Mouse (Mus musculus): ENCODE measurements around the gene Pld1. TPM values are rescaled to one million over a fixed set of nuclear protein-coding genes. Genes with fewer than 3 reads are reported as not detected.

Pld1 gene
- polyA plus RNA-seq, 1 experiment, result not detected

- H3K9me3 ChIP-seq (ENCODE audit: control insufficient read depth, low read length), result no peaks in the 10 kb centered on the region; the same call in 1 of the 2 replicates
- peaks cover 3% of the 10 kb centered on the region for H3K4me1 ChIP-seq (ENCODE audit: control insufficient read depth)
- no peak for TF ChIP-seq TAL1 (IDR thresholded peaks at IDR 0.05; ENCODE audit: low read length)
- TF ChIP-seq GATA1 (IDR thresholded peaks at IDR 0.05; ENCODE audit: low read length), result no peak
- H3K27me3 ChIP-seq (ENCODE audit: control insufficient read depth), result no peaks in the 10 kb centered on the region
- H3K36me3 ChIP-seq (ENCODE audit: control insufficient read depth), result no peaks in the 10 kb centered on the region
- H3K4me3 ChIP-seq (replicated peaks), result no peak overlapping the region
These were observed 30.2 kb upstream of the Pld1 start for GRCm38 (mm10) chr3:27908316-27908715.

- Histone ChIP-seq H3K36me3 (ENCODE audit: control insufficient read depth) (no peaks in the 10 kb centered on the region), H3K27me3 (ENCODE audit: control insufficient read depth) (no peaks in the 10 kb centered on the region), H3K4me1 (ENCODE audit: control insufficient read depth) (peaks cover 3% of the 10 kb centered on the region), H3K9me3 (ENCODE audit: control insufficient read depth, low read length) (no peaks in the 10 kb centered on the region; the same call in 1 of the 2 replicates), H3K4me3 (replicated peaks) (no peak overlapping the region)
- TF ChIP-seq GATA1 (IDR thresholded peaks at IDR 0.05; ENCODE audit: low read length), result no peak
These were observed 29.5 kb upstream of the Pld1 start for GRCm38 (mm10) chr3:27909016-27909415.

- H3K36me3 ChIP-seq (ENCODE audit: control insufficient read depth), result no peaks in the 10 kb centered on the region
- H3K9me3 ChIP-seq (ENCODE audit: control insufficient read depth, low read length), result peaks cover 5% of the 10 kb centered on the region; the same call in 1 of the 2 replicates
- no peaks in the 10 kb centered on the region for H3K4me1 ChIP-seq (ENCODE audit: control insufficient read depth)
- no peak overlapping the region for H3K4me3 ChIP-seq (replicated peaks)
- H3K27me3 ChIP-seq (ENCODE audit: control insufficient read depth), result no peaks in the 10 kb centered on the region
- TF ChIP-seq TAL1 (IDR thresholded peaks at IDR 0.05; ENCODE audit: low read length) (no peak), GATA1 (IDR thresholded peaks at IDR 0.05; ENCODE audit: low read length) (no peak)
These were observed 19.6 kb upstream of the Pld1 start for GRCm38 (mm10) chr3:27918656-27919436.

- TF ChIP-seq GATA1 (IDR thresholded peaks at IDR 0.05; ENCODE audit: low read length) (no peak), TAL1 (IDR thresholded peaks at IDR 0.05; ENCODE audit: low read length) (no peak)
- Histone ChIP-seq H3K36me3 (ENCODE audit: control insufficient read depth) (no peaks in the 10 kb centered on the region), H3K9me3 (ENCODE audit: control insufficient read depth, low read length) (0 out of 2 replicates have a peak, but pooled peaks cover 2% of the 10 kb centered on the region), H3K4me3 (replicated peaks) (no peak overlapping the region), H3K4me1 (ENCODE audit: control insufficient read depth) (peaks cover 3% of the 10 kb centered on the region), H3K27me3 (ENCODE audit: control insufficient read depth) (no peaks in the 10 kb centered on the region)
These were observed 17.1 kb upstream of the Pld1 start for GRCm38 (mm10) chr3:27921268-27922020.

DNA sequence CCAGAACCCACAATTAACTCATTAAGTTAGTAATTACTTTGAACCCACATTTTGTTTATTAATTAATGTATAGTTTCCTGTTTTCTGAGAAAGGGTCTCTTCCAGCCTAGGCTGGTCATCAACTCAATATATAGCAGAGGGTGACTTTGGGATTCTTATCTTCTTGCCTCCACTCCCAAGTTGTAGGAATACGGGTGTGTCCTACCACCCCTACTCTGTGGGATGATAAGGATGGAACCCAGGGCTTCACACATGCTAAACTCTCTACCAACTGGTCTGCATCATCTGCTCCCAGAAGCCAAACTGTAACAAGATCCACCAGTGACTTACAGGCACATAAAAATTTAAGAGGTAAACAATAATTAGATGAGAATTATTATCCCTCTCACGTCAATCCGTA, 14.5 kb upstream of the Pld1 start:
- no peaks in the 10 kb centered on the region for H3K27me3 ChIP-seq (ENCODE audit: control insufficient read depth)
- H3K36me3 ChIP-seq (ENCODE audit: control insufficient read depth), result no peaks in the 10 kb centered on the region
- H3K4me1 ChIP-seq (ENCODE audit: control insufficient read depth), result peaks cover 3% of the 10 kb centered on the region
- no peak overlapping the region for H3K4me3 ChIP-seq (replicated peaks)
- H3K9me3 ChIP-seq (ENCODE audit: control insufficient read depth, low read length), result 0 out of 2 replicates have a peak, but pooled peaks cover 2% of the 10 kb centered on the region
- TF ChIP-seq GATA1 (IDR thresholded peaks at IDR 0.05; ENCODE audit: low read length) (no peak), TAL1 (IDR thresholded peaks at IDR 0.05; ENCODE audit: low read length) (no peak)

DNA sequence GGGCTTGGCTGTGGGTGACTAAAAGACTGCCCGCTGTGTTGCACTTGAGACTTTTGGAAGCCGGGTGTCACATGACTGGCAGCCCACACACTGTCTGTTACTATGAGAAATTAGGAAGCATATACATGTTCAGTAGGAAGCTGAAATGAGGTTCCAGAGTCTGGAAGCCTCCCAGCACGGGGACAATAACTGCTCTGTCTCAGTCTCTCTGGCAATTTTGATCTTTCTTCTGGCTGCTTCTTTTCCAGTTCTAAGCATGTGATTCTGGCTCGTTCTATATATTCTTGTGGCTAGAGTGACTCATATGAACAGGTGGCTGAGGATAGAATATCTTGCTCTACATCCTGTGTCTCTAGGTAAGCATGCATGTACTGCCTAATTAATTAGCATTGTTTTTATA, 9.3 kb upstream of the Pld1 start:
- TF ChIP-seq TAL1 (IDR thresholded peaks at IDR 0.05; ENCODE audit: low read length), result no peak
- no peak for TF ChIP-seq GATA1 (IDR thresholded peaks at IDR 0.05; ENCODE audit: low read length)
- no peaks in the 10 kb centered on the region for H3K36me3 ChIP-seq (ENCODE audit: control insufficient read depth)

DNA sequence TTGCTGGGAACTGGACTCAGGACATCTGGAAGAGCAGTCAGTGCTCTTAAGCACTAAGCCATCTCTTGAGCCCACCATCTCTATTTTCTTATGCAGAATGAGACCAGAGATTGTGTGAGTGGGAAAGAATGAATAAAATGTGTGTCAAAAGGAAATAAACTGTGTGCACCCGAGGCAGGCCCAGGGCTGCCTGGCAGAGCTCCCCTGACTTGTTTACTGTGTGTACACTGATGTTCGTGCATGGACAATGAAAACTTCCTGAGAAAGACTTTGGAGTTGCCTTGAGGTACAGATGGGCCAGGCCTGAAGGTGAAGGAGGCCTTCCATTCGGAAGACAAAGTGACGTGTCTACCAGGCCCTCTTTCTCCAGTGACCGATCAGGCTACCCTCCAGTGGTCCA, 6.1 kb upstream of the Pld1 start:
- no peaks in the 10 kb centered on the region for H3K36me3 ChIP-seq (ENCODE audit: control insufficient read depth)
- no peak overlapping the region for H3K4me3 ChIP-seq (replicated peaks)
- peaks cover under 1% of the 10 kb centered on the region; the same call in 1 of the 2 replicates for H3K27me3 ChIP-seq (ENCODE audit: control insufficient read depth)
- no peak for TF ChIP-seq GATA1 (IDR thresholded peaks at IDR 0.05; ENCODE audit: low read length)
- no peak for TF ChIP-seq TAL1 (IDR thresholded peaks at IDR 0.05; ENCODE audit: low read length)
- no peaks in the 10 kb centered on the region for H3K4me1 ChIP-seq (ENCODE audit: control insufficient read depth)
- H3K9me3 ChIP-seq (ENCODE audit: control insufficient read depth, low read length), result no peaks in the 10 kb centered on the region; the same call in 1 of the 2 replicates

More for the DNA sequence above, 9.3 kb upstream of the Pld1 start:
- Histone ChIP-seq H3K4me3 (replicated peaks) (no peak overlapping the region), H3K27me3 (ENCODE audit: control insufficient read depth) (no peaks in the 10 kb centered on the region), H3K4me1 (ENCODE audit: control insufficient read depth) (peaks cover under 1% of the 10 kb centered on the region), H3K9me3 (ENCODE audit: control insufficient read depth, low read length) (no peaks in the 10 kb centered on the region; the same call in 1 of the 2 replicates)

- no peaks in the 10 kb centered on the region for H3K36me3 ChIP-seq (ENCODE audit: control insufficient read depth)
- H3K27me3 ChIP-seq (ENCODE audit: control insufficient read depth), result peaks cover 25% of the 10 kb centered on the region
- H3K4me3 ChIP-seq (replicated peaks), result no peak overlapping the region
- TF ChIP-seq GATA1 (IDR thresholded peaks at IDR 0.05; ENCODE audit: low read length) (no peak), TAL1 (IDR thresholded peaks at IDR 0.05; ENCODE audit: low read length) (no peak)
- H3K9me3 ChIP-seq (ENCODE audit: control insufficient read depth, low read length), result no peaks in the 10 kb centered on the region
- peaks cover 5% of the 10 kb centered on the region for H3K4me1 ChIP-seq (ENCODE audit: control insufficient read depth)
These were observed 2.9 kb upstream of the Pld1 start for GRCm38 (mm10) chr3:27935644-27936043.

DNA sequence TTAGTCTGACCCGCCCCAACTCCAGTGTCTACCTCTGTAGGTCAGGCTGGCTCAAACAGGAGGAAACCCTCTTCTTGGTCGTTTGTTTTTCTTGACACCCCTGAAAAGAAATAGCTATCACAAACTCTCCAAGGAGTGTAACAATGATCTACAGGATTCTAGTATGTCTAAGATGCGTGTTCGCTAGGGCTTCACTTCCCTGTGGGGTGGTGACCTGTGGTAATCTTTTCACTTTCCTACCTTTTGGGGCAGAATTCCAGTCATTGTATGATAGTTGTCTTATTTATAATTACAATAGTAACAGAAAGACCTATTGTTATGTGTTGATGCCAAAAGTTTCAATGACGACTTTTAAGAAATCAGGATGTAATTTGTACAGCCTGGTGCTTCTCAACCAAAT, 1.8 kb upstream of the Pld1 start:
- TF ChIP-seq GATA1 (IDR thresholded peaks at IDR 0.05; ENCODE audit: low read length) (no peak), TAL1 (IDR thresholded peaks at IDR 0.05; ENCODE audit: low read length) (no peak)
- Histone ChIP-seq H3K9me3 (ENCODE audit: control insufficient read depth, low read length) (no peaks in the 10 kb centered on the region), H3K27me3 (ENCODE audit: control insufficient read depth) (peaks cover 25% of the 10 kb centered on the region), H3K36me3 (ENCODE audit: control insufficient read depth) (no peaks in the 10 kb centered on the region), H3K4me3 (replicated peaks) (no peak overlapping the region), H3K4me1 (ENCODE audit: control insufficient read depth) (peaks cover 5% of the 10 kb centered on the region)
